Mouse (Mus musculus) lung, adult 2 months (tissue): ENCODE measurements around the gene Tnrc18. TPM values are rescaled to one million over a fixed set of nuclear protein-coding genes. Genes with fewer than 3 reads are reported as not detected.
A peak's percentile ranks its signal among the peaks of the same experiment; 100 is the strongest.
"Not testable (repeated sequence)": the region's sequence is repeated elsewhere in the genome, so short reads cannot be mapped to it uniquely, and the experiment has no call there.

ENCODE experiments used
- DNase-seq: peaks from one replicate; pipeline ENCODE4 v3.0.0; 2022
- H3K4me1 ChIP-seq: fragments of 200-500 bp; 2 replicates; pipeline ENCODE4 v1.6.1; 2011; ENCODE audit warnings: low read length; ENCODE audit not compliant: control insufficient read depth, insufficient read depth
- H3K4me3 ChIP-seq: fragments of 200-500 bp; replicated peaks from 2 replicates; pipeline ENCODE3; 2011; ENCODE audit warnings: low read depth, mild to moderate bottlenecking, control low read depth, low read length; ENCODE audit errors: extremely low read depth
- CTCF ChIP-seq: fragments of 200-500 bp; IDR thresholded peaks from 2 replicates; pipeline ENCODE4 v1.5.1; 2011; ENCODE audit warnings: mild to moderate bottlenecking, low read length, control low read depth; ENCODE audit not compliant: insufficient read depth
- POLR2A ChIP-seq: fragments of 200-500 bp; IDR thresholded peaks from 2 replicates; pipeline ENCODE4 v1.6.1; 2011; ENCODE audit warnings: low read depth, mild to moderate bottlenecking, control low read depth, low read length, borderline replicate concordance; ENCODE audit errors: extremely low read depth
- WGBS: fragments of 180-500 bp; shearing (Covaris S2); methylation state at CpG from one replicate; pipeline ENCODE4 v1.1.7; 2018; 5-methylcytosine and 5-hydroxymethylcytosine counted together
- polyA plus RNA-seq: library from polyadenylated mRNA; depleted of rRNA; stranded (reverse); fragments of >200 nt; gene quantifications from 2 replicates; pipeline ENCODE4 v1.2.3, GENCODE M21; 2012

Tnrc18 gene
- polyA plus RNA-seq, 1 experiment = 60.1 TPM

GRCm38 (mm10) chr5:142844467-142844866 is 27.0 kb upstream of the Tnrc18 start:
- WGBS = 54% methylated on average over 8 of the region's 8 CpGs
- peak; percentile 12 for DNase-seq
- peak; percentile 65 for TF ChIP-seq CTCF
- no peak for TF ChIP-seq POLR2A
- H3K4me1 ChIP-seq = no peaks in the 10 kb centered on the region
- H3K4me3 ChIP-seq = no peak overlapping the region

- TF ChIP-seq CTCF (peak; percentile 62), POLR2A (no peak)
- peak; percentile 57 for DNase-seq
- H3K4me1 ChIP-seq = no peaks in the 10 kb centered on the region
Observed at GRCm38 (mm10) chr5:142842137-142842642, 24.7 kb upstream of the Tnrc18 start.

GRCm38 (mm10) chr5:142841372-142842136 is 24.1 kb upstream of the Tnrc18 start:
- Histone ChIP-seq H3K4me1 (no peaks in the 10 kb centered on the region), H3K4me3 (no peak overlapping the region)
- WGBS = 60% methylated on average over 8 of the region's 8 CpGs
- no peak for TF ChIP-seq CTCF
- TF ChIP-seq POLR2A = no peak
- DNase-seq = no peak

More at GRCm38 (mm10) chr5:142842137-142842642, 24.7 kb upstream of the Tnrc18 start:
- 37% methylated on average over 7 of the region's 7 CpGs for WGBS
- no peak overlapping the region for H3K4me3 ChIP-seq

GRCm38 (mm10) chr5:142837427-142837826 is 20.0 kb upstream of the Tnrc18 start:
- 93% methylated on average over 2 of the region's 2 CpGs for WGBS
- H3K4me3 ChIP-seq, DNase-seq, H3K4me1 ChIP-seq: not testable (repeated sequence)

- TF ChIP-seq CTCF (no peak), POLR2A (no peak)
- no peaks in the 10 kb centered on the region for H3K4me1 ChIP-seq
- WGBS = 68% methylated on average over 6 of the region's 6 CpGs
- no peak for DNase-seq
- no peak overlapping the region for H3K4me3 ChIP-seq
Observed at GRCm38 (mm10) chr5:142836891-142837290, 19.4 kb upstream of the Tnrc18 start.

- no peak for DNase-seq
- Histone ChIP-seq H3K4me1 (no peaks in the 10 kb centered on the region), H3K4me3 (no peak overlapping the region)
- TF ChIP-seq CTCF (no peak), POLR2A (no peak)
- WGBS = 73% methylated on average over 8 of the region's 8 CpGs
Observed at GRCm38 (mm10) chr5:142833646-142834438, 16.4 kb upstream of the Tnrc18 start.

GRCm38 (mm10) chr5:142826131-142826530 is 8.7 kb upstream of the Tnrc18 start:
- Histone ChIP-seq H3K4me1 (0 out of 2 replicates have a peak, but pooled peaks cover 2% of the 10 kb centered on the region), H3K4me3 (no peak overlapping the region)
- no peak for DNase-seq
- WGBS = 88% methylated on average over 4 of the region's 4 CpGs
- no peak for TF ChIP-seq POLR2A
- no peak for TF ChIP-seq CTCF

GRCm38 (mm10) chr5:142825665-142826064 is 8.2 kb upstream of the Tnrc18 start:
- WGBS = 81% methylated on average over 5 of the region's 5 CpGs
- H3K4me3 ChIP-seq = no peak overlapping the region
- 0 out of 2 replicates have a peak, but pooled peaks cover 2% of the 10 kb centered on the region for H3K4me1 ChIP-seq
- TF ChIP-seq CTCF = no peak
- DNase-seq = no peak

- WGBS = 58% methylated on average over 6 of the region's 6 CpGs
- TF ChIP-seq POLR2A (no peak), CTCF (no peak)
- Histone ChIP-seq H3K4me3 (no peak overlapping the region), H3K4me1 (0 out of 2 replicates have a peak, but pooled peaks cover 2% of the 10 kb centered on the region)
- DNase-seq = no peak
Observed at GRCm38 (mm10) chr5:142824091-142824490, 6.6 kb upstream of the Tnrc18 start.
